Mouse (Mus musculus) megakaryocyte, embryonic 14.5 days (primary cell): ENCODE results near the gene Ctdspl.

Source experiments
- FLI1 ChIP-seq: IDR thresholded peaks from 2 replicates; pipeline ENCODE4 v1.6.1; 2012; ENCODE audit warnings: low read length, inconsistent platforms, mixed read lengths
- GATA1 ChIP-seq: IDR thresholded peaks from 3 replicates; pipeline ENCODE4 v1.6.1; 2012; ENCODE audit warnings: mixed read lengths, low read length, inconsistent platforms, borderline replicate concordance

- TF ChIP-seq GATA1: no peak
- no peak for TF ChIP-seq FLI1
Measured at GRCm38 (mm10) chr9:118964263-118965034, 38.2 kb downstream of the Ctdspl start.
